Mouse (Mus musculus): Measurements from ENCODE around the gene Dicer1.

Gene Dicer1

GRCm38 (mm10) chr12:104751814-104752765 lies at the start of gene Dicer1:
TSS of gene Dicer1 (minus strand) at chr12:104751952.
- DNase-seq, result peak; percentile 94 to 100

GRCm38 (mm10) chr12:104799365-104799764 lies 47.6 kb upstream of the Dicer1 start:
- DNase-seq, result no peak

GRCm38 (mm10) chr12:104797905-104798304 lies 46.2 kb upstream of the Dicer1 start:
- no peak for DNase-seq

DNA sequence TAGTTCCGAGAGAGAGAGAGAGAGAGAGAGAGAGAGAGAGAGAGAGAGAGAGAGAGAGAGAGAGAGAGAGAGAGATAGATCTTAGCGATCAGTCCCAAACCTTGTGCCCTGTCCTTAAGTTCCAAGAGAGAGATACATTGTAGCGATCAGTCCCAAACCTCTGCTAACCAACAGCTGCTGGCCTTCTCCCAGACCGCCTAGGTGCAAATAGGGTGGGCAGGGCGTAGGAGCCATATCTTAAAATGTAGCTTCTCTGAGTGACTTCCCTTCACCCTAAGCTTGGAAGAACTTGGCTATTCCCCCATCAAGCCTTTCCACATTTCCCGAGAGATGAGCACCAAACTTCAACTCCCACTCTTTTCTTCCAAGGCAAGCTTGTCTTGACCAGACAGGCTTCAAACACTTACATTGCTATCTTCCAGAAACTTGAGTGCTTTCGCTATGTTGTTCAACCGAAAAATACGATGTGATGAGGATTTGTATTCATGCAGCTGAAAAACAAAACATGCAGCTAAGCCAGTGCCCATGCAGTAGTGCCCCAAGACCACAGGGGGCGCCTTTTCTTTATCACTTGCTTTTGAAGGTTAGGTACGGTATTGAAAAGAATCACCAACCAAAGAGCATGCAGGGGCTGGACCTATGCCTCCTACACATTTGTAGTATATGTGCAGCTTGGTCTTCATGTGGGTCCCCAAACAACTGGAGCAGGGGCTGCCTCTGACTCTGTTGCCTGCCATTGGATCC lies 45.1 kb upstream of the Dicer1 start:
- no peak for DNase-seq

GRCm38 (mm10) chr12:104794957-104795356 lies 43.2 kb upstream of the Dicer1 start:
- no peak for DNase-seq

DNA sequence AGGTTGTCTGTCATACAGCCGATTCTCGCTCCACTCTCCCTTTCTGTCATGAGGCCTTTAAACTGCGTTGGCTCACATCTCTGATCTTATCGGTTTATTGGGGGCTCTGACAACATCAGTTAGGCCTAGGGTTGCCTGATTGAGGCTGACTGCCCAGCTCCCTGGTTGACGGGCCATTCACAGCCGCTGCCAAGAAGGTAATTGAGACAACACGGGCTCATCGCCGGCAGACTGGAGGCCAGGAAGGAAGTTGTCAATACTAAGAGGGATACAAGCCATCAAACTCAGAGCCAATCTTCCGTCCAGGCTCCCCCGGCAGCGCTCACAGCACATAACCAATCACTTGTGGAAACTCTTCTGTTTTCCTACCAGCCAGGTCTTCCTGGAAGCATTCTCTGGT lies 41.7 kb upstream of the Dicer1 start:
- DNase-seq, result no peak

DNA sequence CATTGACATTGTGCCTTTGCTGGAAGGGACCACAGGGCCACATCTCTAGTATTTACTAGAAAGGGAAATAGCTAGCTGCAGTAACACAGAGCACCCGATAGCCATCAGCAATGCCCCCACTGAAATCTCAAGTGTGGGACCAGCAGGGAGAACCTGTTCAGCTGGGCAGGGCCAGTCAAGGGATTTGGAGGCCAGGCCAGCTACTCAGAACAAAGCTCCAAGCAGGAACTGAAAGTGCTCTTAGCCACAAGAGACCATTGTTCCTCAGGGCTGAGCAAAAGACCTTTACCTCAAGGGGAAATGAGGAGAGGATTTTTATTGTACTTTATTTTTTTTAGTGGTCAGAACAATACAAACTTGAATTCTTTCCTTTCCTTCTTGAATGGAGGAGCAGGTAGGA lies 25.9 kb upstream of the Dicer1 start:
- DNase-seq, result no peak

GRCm38 (mm10) chr12:104771941-104772340 lies 20.2 kb upstream of the Dicer1 start:
- DNase-seq, result peak in 1 of 2 experiments; percentile 16

DNA sequence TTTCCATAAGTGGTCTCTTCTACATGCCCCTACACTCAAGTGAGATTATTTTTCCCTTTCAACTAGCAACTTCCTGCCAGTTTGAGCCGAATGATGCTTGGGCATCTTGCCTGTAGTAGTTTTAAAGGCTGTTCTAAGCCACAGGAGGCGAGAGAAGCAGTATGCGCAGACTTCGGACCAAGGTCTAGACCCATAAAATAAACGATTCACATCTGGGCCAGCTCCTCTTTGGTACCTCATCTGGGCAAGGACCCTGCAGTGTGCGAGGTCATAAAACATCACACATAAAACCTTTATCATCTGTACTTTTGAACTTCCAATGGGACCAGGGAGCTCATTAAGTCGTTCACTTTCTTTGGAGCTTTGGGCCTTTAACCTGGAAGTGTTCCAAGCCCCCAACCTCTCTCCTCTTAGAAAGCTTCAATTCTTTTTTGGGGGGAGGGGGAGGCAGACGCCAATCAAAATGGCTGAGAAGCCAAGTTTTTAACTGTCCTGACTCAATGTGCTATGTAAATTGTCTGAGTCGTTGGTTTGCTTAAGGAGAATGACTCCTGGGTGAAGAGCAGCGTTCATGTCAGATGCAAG lies 17.5 kb upstream of the Dicer1 start:
- DNase-seq, result no peak

DNA sequence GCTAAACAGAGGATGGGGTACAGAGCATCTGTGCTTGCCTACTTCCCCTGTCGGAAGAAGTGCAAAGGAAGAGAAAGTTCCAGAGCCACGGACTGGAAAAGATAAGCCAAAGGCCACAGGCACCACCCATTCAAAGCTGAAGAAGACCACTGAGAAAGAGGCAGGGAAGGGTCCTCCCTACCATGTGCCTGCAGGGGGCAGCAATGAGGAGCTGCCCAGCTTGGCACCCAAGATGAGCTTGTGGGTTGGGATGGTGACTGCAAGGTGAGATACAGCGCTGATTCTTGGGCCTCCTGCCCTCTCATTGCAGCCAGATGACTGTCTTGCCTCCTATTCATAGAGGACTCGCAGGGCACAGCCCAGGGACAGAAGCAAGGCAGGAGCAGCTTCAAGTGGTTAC lies 15.4 kb upstream of the Dicer1 start:
- no peak for DNase-seq

DNA sequence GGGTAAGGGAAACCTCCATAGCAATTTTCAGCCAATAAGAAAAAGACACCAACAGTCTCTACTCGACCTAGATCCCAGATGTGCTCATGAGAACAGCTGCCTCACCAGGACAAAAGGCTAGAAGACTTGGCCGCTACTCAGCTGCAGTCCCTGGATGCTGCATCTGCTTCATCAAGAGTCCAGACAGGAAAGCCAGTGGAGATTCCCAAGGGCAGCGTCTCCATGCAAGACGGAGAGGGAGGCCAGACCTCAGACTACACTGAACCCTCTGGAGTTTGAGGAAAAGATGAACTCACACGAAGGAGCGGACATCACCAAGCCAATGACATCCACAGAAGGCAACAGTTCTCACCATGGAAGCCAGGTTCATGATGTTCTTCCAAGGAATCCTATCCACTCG lies 14.0 kb upstream of the Dicer1 start:
- no peak for DNase-seq

- no peak for DNase-seq
Observed at GRCm38 (mm10) chr12:104765116-104765515, 13.4 kb upstream of the Dicer1 start.

GRCm38 (mm10) chr12:104763918-104764317 lies 12.2 kb upstream of the Dicer1 start:
- no peak for DNase-seq

DNA sequence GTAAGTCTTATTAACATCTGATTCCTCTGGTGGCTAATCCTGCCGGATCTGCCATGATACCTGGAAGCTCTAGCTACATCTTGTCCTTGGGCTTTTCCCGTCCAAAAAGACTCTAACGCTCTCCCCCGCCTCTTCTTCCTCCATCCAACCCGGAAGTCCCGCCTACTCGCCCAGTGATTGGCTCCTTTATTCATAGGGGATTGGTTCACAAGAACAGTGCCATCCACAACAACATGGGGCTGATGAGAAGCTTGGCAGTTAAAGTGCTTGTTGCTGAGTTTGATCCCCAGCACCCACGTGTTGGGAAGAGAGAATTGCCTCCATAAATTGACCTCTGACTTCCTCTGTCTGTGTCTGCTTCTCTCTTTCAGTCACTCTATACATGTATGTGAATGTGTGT lies 9.7 kb upstream of the Dicer1 start:
- no peak for DNase-seq

GRCm38 (mm10) chr12:104758066-104758465 lies 6.3 kb upstream of the Dicer1 start:
- DNase-seq, result no peak

DNA sequence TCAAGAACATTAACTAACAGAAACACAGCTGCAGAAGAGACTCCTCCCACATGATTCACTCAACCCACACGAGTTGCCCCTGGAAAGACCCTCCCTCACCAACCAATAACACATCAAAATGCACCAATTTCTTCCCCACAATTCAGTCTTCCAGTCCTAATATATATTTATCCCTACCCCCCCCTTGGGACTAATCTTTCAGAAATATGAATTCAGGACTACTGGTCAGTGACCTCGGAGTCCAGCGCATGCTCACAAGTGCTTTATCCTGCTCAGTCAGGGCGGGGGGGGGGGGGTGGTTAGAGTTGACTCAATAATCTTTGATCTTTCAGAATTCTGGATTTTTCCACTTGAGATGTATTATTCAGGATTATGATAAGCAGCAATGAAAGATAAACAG lies 1.9 kb upstream of the Dicer1 start:
- DNase-seq, result no peak

GRCm38 (mm10) chr12:104751331-104751813 lies 380 bp downstream of the Dicer1 start:
- DNase-seq, result peak in 1 of 2 experiments; percentile 50

- no peak for DNase-seq
Observed at GRCm38 (mm10) chr12:104748946-104749345, 2.8 kb downstream of the Dicer1 start.

GRCm38 (mm10) chr12:104747252-104747651 lies 4.5 kb downstream of the Dicer1 start:
- no peak for DNase-seq

GRCm38 (mm10) chr12:104746601-104747000 lies 5.2 kb downstream of the Dicer1 start:
- DNase-seq, result no peak

DNA sequence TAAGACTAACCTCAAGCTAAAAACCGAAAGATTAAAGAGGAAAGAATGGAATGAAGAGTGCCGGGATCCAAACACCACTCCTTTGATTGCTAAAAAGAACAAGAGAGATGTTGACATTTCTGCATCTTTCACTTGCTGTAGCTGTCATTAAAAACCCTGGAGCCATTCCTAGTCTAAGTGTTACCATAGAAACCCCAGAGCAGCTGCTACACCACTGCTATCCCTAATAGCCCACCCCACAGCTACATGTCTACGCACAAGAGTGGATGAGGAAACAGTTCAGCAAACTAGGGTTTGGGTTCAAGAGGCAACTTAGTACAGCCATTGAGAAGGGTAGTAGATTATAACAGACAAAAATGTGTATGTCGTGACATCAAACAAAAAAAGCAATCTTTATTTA lies 8.1 kb downstream of the Dicer1 start:
- DNase-seq, result no peak

- no peak for DNase-seq
Observed at GRCm38 (mm10) chr12:104742247-104742646, 9.5 kb downstream of the Dicer1 start.

Data from cerebellum, adult 18-20 months (tissue).